Mouse (Mus musculus) layer of hippocampus, adult 9-11 months (tissue): ENCODE results near the gene Cd300e.
"Not testable (repeated sequence)": the region's sequence is repeated elsewhere in the genome, so short reads cannot be mapped to it uniquely, and the experiment has no call there.

Source experiments
- DNase-seq: peaks from one replicate; pipeline ENCODE4 v3.0.0; 2022

Cd300e gene

DNA sequence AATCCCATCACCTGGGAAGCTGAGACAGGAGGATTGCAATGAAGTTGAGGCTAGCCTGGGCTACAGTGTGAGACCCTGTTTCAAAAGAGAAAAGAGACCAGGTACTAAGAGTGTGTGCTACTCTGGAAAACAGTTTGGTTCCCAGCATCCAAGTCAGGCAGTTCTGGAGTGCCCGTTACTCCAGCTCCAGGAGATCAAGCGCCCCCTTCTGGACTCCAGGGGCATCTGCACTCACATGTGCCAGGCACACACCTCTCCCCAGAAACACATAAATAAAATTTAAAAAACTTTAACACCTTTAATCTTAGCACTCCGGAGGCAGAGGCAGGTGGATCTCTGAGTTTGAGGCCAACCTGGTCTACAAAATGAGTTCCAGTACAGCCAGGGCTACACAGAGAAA lies 19.4 kb upstream of the Cd300e start:
- DNase-seq, result no peak

DNA sequence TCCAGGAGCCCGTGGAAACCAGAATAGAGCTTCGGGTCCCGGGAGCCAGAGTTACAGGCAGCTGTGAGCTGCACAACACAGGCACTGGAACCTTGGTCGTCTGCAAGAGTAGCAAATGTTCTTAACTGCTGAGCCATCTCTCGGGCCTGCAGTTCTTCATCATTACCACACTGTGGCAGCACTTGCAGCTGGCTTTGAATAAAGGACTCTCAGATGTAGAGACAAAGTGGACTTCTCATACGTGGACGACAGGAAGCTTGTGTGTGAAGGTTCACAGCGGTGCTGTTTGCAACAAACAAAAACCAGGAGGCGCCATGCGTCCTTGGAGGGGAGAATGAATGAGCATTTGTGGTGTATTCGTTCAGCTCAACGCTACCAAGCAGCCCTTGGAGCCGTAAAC lies 18.9 kb upstream of the Cd300e start:
- peak; percentile 48 for DNase-seq

DNA sequence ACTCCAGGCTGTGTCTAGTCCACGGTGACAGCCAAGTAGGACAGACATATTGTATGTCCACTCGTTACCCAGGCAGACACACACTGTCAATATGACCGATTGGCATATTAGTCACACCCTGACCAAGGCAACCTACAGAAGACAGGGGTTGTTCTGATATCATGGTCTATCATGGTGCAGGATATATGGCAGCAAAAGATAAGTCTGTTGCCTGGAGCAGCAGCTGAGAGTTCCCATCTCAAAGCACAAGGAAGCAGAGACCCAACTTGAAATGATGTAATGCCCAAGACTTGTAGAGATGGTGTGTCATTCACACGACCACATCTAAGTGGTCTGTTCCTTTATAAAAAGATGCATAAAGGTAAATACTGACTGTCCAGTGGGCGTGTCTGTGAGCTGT lies 16.7 kb upstream of the Cd300e start:
- DNase-seq, result no peak

DNA sequence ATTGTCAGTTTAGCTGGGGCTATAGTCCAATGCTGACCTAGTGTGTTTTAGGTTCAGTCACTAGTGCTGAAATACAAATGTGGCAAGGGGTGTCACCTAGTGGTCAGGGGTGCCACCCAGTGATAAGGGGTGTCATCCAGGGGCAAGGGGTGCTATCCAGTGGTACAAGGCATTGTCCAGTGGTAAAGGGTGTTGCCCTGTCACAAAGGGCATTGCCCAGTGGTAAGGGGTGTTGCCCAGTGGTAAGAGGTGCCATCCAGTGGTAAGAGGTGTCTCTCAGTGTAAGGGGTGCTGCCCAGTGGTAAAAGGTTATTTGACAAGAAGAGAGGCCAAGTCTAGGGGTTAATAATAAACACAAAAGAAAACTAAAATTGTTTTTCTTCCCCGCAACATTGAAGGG lies 15.5 kb upstream of the Cd300e start:
- no peak for DNase-seq

- DNase-seq, result no peak
These were observed 13.9 kb upstream of the Cd300e start for GRCm38 (mm10) chr11:115075859-115076258.

GRCm38 (mm10) chr11:115075407-115075806 lies 13.4 kb upstream of the Cd300e start:
- DNase-seq, result peak; percentile 15

DNA sequence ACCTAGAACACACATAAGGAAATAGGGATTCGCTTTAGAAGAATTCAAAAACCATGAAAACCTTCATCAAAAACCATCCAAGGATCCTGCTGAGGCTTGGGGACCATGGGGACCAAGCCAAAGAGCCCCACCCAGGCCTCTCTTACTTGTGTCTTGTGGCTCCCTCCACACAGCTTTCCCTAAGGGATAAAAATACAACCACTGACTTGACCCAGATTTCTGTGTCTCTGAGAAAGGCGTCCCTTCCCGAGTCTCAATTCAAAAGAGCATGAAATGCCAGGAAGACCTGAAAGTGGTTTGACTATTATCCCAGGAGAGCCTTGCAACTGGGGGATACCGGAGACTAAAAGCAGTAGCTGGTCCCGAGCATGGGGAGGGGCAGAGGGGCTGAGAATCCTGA lies 11.0 kb upstream of the Cd300e start:
- no peak for DNase-seq

GRCm38 (mm10) chr11:115071631-115072294 lies 9.8 kb upstream of the Cd300e start:
- peak; percentile 31 for DNase-seq

- no peak for DNase-seq
These were observed 9.1 kb upstream of the Cd300e start for GRCm38 (mm10) chr11:115071015-115071551.

DNA sequence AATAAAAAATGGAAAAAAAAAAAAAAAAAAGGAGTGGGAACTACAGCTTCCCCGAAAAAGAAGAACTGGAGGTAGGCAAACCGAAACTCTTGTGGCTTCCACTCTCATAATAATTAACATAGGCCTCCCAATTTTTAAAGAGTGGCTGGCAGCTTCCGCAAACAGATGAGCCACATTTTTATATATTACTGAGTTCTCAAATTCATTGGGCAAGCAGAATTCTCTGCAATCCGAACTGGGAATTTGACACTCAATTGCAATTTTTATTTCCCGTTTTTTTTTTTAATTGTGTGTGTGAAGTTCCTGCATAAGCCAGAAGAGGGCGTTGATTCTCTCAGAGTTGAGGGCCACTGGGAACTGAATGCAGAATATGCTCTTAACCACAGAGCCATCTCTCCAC lies 4.8 kb upstream of the Cd300e start:
- DNase-seq, result no peak

- no peak for DNase-seq
These were observed 2.2 kb downstream of the Cd300e start for GRCm38 (mm10) chr11:115059797-115060196.

DNA sequence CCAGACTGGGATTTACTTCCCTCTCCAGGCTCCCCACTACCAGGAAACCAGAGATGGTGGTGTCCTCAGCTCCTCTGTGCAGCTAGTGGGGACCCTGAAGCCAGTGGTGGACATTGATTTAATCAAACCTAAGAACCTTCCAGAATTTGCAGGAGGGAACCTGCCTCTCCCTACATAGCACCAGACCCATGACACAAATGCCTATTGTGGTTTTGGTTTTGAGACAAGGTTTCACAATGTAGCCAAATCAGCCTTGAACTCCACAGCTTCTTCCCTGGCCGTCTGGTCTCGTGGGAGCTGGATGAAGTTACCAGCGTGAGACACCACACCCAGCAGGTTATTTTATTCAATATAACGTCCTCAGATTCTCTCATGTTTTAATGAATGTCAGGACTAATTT lies 3.3 kb downstream of the Cd300e start:
- DNase-seq, result no peak

DNA sequence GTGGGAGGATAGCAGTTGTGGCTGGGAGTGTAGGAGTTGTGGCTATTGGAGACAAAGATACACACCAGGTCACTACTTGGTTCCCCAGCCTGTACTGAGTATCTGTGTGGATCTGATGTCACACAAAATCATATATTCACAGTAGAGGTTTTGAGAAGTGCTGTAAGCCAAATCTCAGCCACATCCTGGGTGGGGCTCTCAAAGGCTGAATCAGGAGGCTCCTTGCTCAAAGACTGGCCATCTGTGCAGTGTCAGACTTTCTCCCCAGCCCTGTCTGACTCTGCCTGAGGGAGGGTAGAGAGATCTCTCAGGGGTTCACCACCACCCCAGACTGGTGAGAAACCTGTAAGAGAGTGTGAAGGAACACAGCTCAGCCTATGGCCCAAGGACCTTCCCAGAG lies 7.4 kb downstream of the Cd300e start:
- no peak for DNase-seq

DNA sequence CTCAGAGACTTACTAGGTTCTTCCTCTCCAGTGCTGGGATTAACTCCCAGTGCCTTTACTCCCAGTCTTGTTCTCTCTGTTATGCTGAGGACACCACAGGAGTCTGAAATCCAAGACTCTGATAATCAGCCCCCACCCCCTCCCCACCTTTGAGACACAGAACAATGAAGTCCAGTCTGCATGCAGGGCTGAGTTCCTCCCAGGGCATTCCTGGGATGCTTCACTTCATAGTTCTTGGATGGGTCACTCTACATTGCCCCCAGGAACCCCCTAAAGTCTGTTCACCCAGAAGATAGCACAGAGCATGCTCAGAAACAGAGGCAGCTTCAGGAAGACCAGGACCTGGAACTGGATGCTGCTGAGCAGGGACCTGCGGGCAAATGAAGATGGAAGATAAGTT lies 9.0 kb downstream of the Cd300e start:
- DNase-seq, result no peak

DNA sequence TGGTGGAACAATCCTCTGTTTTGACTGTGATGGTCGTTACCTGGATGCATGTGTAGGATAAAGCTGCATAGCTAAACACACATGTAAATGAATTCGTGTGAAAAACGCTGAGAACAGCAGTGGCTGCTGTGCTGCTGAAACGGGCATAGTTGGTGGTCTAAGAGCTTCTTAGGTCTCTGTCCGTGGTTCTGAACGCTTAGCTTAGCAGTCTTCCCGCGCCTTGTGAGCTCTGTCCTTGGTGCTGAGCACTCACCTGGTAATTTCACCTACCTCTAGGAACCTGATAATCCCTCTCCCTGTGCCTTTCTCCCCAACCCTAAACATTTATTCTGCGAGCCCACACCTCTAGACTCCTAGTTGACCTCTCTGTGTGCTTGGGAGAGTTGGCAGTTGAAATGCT lies 9.8 kb downstream of the Cd300e start:
- no peak for DNase-seq

- no peak for DNase-seq
These were observed 12.6 kb downstream of the Cd300e start for GRCm38 (mm10) chr11:115049282-115049895.

GRCm38 (mm10) chr11:115048259-115048658 lies 13.7 kb downstream of the Cd300e start, which contains the start of gene Cd300ld3:
Cd300ld3 (minus strand) TSS chr11:115048409.
- DNase-seq, result no peak

GRCm38 (mm10) chr11:115037669-115038068 lies 24.3 kb downstream of the Cd300e start, which contains the start of gene Cd300ld5:
Cd300ld5 (minus strand) TSS chr11:115037769.
- not testable (repeated sequence) for DNase-seq

- DNase-seq, result not testable (repeated sequence)
These were observed 35.1 kb downstream of the Cd300e start, which contains the start of gene Cd300ld4 for GRCm38 (mm10) chr11:115026912-115027311. Cd300ld4 (minus strand) TSS chr11:115027012.

GRCm38 (mm10) chr11:115016093-115016492 lies 45.9 kb downstream of the Cd300e start, which contains the start of gene Cd300ld2:
Cd300ld2 (minus strand) TSS chr11:115016193.
- not testable (repeated sequence) for DNase-seq

- DNase-seq, result peak; percentile 43
These were observed 57.9 kb downstream of the Cd300e start for GRCm38 (mm10) chr11:115004070-115004469.
